Mouse (Mus musculus) heart, postnatal 0 days (tissue): ENCODE results near the gene Id3. TPM values are rescaled to one million over a fixed set of nuclear protein-coding genes. Genes with fewer than 3 reads are reported as not detected.

ENCODE experiments used
- ATAC-seq: fragments of 200-750 bp; cut with Nextera tagmentation; 2 replicates; pipeline ENCODE4 v1.8.0; 2017; ENCODE audit warnings: low read depth, moderate number of reproducible peaks, moderate library complexity; ENCODE audit not compliant: insufficient read depth
- DNase-seq: peaks from one replicate; pipeline ENCODE4 v3.0.0-alpha.2; 2016; ENCODE audit warnings: low spot score
- H3K27ac ChIP-seq: fragments of 300-500 bp; sonication (generic); 2 replicates; pipeline ENCODE4 v1.5.1; 2014; ENCODE audit warnings: low read depth, mild to moderate bottlenecking
- H3K27me3 ChIP-seq: fragments of 300-500 bp; sonication (generic); 2 replicates; pipeline ENCODE4 v1.6.1; 2014; ENCODE audit warnings: low read length, mixed read lengths; ENCODE audit not compliant: control insufficient read depth, insufficient read depth
- H3K36me3 ChIP-seq: fragments of 300-500 bp; sonication (generic); replicated peaks from 2 replicates; pipeline ENCODE4 v1.6.1; 2014; ENCODE audit warnings: low read length, mixed read lengths; ENCODE audit not compliant: control insufficient read depth, insufficient read depth
- H3K4me1 ChIP-seq: fragments of 300-500 bp; sonication (generic); 2 replicates; pipeline ENCODE4 v1.6.1; 2014; ENCODE audit warnings: antibody characterized with exemption; ENCODE audit not compliant: control insufficient read depth, insufficient read depth
- H3K4me2 ChIP-seq: fragments of 300-500 bp; sonication (generic); 2 replicates; pipeline ENCODE4 v1.6.1; 2014; ENCODE audit warnings: low read depth, mild to moderate bottlenecking, low read length, moderate library complexity
- H3K4me3 ChIP-seq: fragments of 300-500 bp; sonication (generic); 2 replicates; pipeline ENCODE4 v1.5.1; 2014; ENCODE audit warnings: low read depth, low read length
- H3K9ac ChIP-seq: fragments of 300-500 bp; sonication (generic); replicated peaks from 2 replicates; pipeline ENCODE4 v1.6.1; 2014; ENCODE audit warnings: low read depth, low read length, mixed read lengths
- H3K9me3 ChIP-seq: fragments of 300-500 bp; sonication (generic); replicated peaks from 2 replicates; pipeline ENCODE4 v1.6.1; 2016; ENCODE audit warnings: low read length; ENCODE audit not compliant: control insufficient read depth
- CTCF ChIP-seq: IDR thresholded peaks from 2 replicates; pipeline ENCODE4 v1.5.1; 2016; ENCODE audit warnings: antibody characterized with exemption, control low read depth, low read depth
- EP300 ChIP-seq: IDR thresholded peaks from 2 replicates; pipeline ENCODE4 v1.6.1; 2016; ENCODE audit warnings: antibody characterized with exemption, low read depth
- WGBS: fragments of 180-500 bp; shearing (Covaris S2); extraction: QIAGEN DNeasy Blood & Tissue Kit; methylation state at CpG from one replicate; pipeline ENCODE4 v1.1.7; 2014; 5-methylcytosine and 5-hydroxymethylcytosine counted together
- polyA plus RNA-seq: library from polyadenylated mRNA; unstranded; fragments of >200 nt; fragmentation: Nextera tagmentation; extraction: Ambion mirVana; gene quantifications from 2 replicates; pipeline ENCODE4 v1.2.1, GENCODE M21; 2015
- total RNA-seq: library from RNA; depleted of rRNA; stranded (reverse); fragments of >200 nt; gene quantifications from 2 replicates; pipeline ENCODE4 v1.2.3, GENCODE M21; 2014; ENCODE audit warnings: low replicate concordance

Id3 gene
- total and polyA plus RNA-seq, 2 experiments from 2014 or later: 169 to 259 TPM

GRCm38 (mm10) chr4:136185375-136185774 lies 42.1 kb downstream of the Id3 start:
- no peaks in the 10 kb centered on the region for H3K9me3 ChIP-seq
- no peaks in the 10 kb centered on the region for H3K27me3 ChIP-seq
- H3K36me3 ChIP-seq: no peaks in the 10 kb centered on the region
- 47% methylated on average over 9 of the region's 9 CpGs for WGBS
- no peak overlapping the region for H3K9ac ChIP-seq
- H3K4me3 ChIP-seq: no peak overlapping the region
- TF ChIP-seq CTCF (no peak), EP300 (no peak)
- H3K4me2 ChIP-seq: no peak overlapping the region
- H3K4me1 ChIP-seq: no peaks in the 10 kb centered on the region
- ATAC-seq (peak; percentile 37; the same call in 1 of the 2 replicates), DNase-seq (peak; percentile 55)
- peak overlapping the region; percentile 4; the same call in 1 of the 2 replicates for H3K27ac ChIP-seq

GRCm38 (mm10) chr4:136186315-136186714 lies 43.0 kb downstream of the Id3 start:
- ATAC-seq: no peak
- Histone ChIP-seq H3K4me1 (no peaks in the 10 kb centered on the region), H3K9me3 (no peaks in the 10 kb centered on the region), H3K9ac (no peak overlapping the region), H3K36me3 (0 out of 2 replicates have a peak, but pooled peaks cover under 1% of the 10 kb centered on the region), H3K4me2 (no peak overlapping the region), H3K27ac (no peak overlapping the region), H3K4me3 (no peak overlapping the region), H3K27me3 (no peaks in the 10 kb centered on the region)
- 78% methylated on average over 8 of the region's 8 CpGs for WGBS
- no peak for DNase-seq
- TF ChIP-seq EP300 (no peak), CTCF (no peak)

GRCm38 (mm10) chr4:136186739-136187472 lies 43.6 kb downstream of the Id3 start:
- no peaks in the 10 kb centered on the region for H3K27me3 ChIP-seq
- WGBS: 83% methylated on average over 23 of the region's 23 CpGs
- no peak overlapping the region for H3K4me2 ChIP-seq
- TF ChIP-seq EP300 (no peak), CTCF (no peak)
- H3K9me3 ChIP-seq: no peaks in the 10 kb centered on the region
- no peak overlapping the region for H3K27ac ChIP-seq
- DNase-seq (no peak), ATAC-seq (no peak)
- H3K4me3 ChIP-seq: no peak overlapping the region
- H3K9ac ChIP-seq: no peak overlapping the region
- H3K36me3 ChIP-seq: 0 out of 2 replicates have a peak, but pooled peaks cover 6% of the 10 kb centered on the region
- no peaks in the 10 kb centered on the region for H3K4me1 ChIP-seq

GRCm38 (mm10) chr4:136188973-136189737 lies 45.9 kb downstream of the Id3 start:
- Histone ChIP-seq H3K27me3 (no peaks in the 10 kb centered on the region), H3K4me1 (no peaks in the 10 kb centered on the region), H3K4me2 (no peak overlapping the region), H3K27ac (no peak overlapping the region), H3K9ac (no peak overlapping the region), H3K36me3 (peaks cover 19% of the 10 kb centered on the region), H3K4me3 (no peak overlapping the region), H3K9me3 (no peaks in the 10 kb centered on the region)
- no peak for TF ChIP-seq EP300
- peak; percentile 18; the same call in 1 of the 2 replicates for TF ChIP-seq CTCF
- WGBS: 84% methylated on average over 6 of the region's 6 CpGs
- ATAC-seq (no peak), DNase-seq (no peak)

GRCm38 (mm10) chr4:136189912-136190311 lies 46.6 kb downstream of the Id3 start:
- H3K9ac ChIP-seq: no peak overlapping the region
- H3K27ac ChIP-seq: no peak overlapping the region
- H3K4me1 ChIP-seq: no peaks in the 10 kb centered on the region
- no peak for ATAC-seq
- DNase-seq: no peak
- TF ChIP-seq EP300 (no peak), CTCF (no peak)
- peaks cover 19% of the 10 kb centered on the region for H3K36me3 ChIP-seq
- H3K4me3 ChIP-seq: no peak overlapping the region
- H3K4me2 ChIP-seq: no peak overlapping the region
- H3K27me3 ChIP-seq: no peaks in the 10 kb centered on the region
- WGBS: 63% methylated on average over 8 of the region's 8 CpGs
- H3K9me3 ChIP-seq: no peaks in the 10 kb centered on the region
